Mouse (Mus musculus) MEL (cell line): ENCODE measurements around the gene Josd2.

Experiments
- BHLHE40 ChIP-seq: IDR thresholded peaks from 2 replicates; pipeline ENCODE4 v1.6.1; 2012; ENCODE audit warnings: low read depth, mild to moderate bottlenecking, inconsistent platforms, low read length, improper control_type of control experiment, borderline replicate concordance
- CTCF ChIP-seq, 3 experiments: IDR thresholded peaks in 2 of 3; conservative IDR thresholded peaks in 1 of 3; 2 replicates each; pipeline ENCODE4 v1.5.1; 2011 to 2012; ENCODE audit warnings: low read length in 3 of 3, low read depth in 2 of 3, mild to moderate bottlenecking in 2 of 3, improper control_type of control experiment in 1 of 3, inconsistent platforms in 1 of 3, mixed read lengths in 1 of 3, moderate library complexity in 1 of 3; ENCODE audit not compliant: control insufficient read depth in 1 of 3, insufficient read depth in 1 of 3, poor library complexity in 1 of 3, severe bottlenecking in 1 of 3
- GATA1 ChIP-seq: IDR thresholded peaks from 2 replicates; pipeline ENCODE4 v1.6.1; 2011; ENCODE audit warnings: low read depth, low read length, improper control_type of control experiment
- POLR2A ChIP-seq, 2 experiments: IDR thresholded peaks; 2 replicates each; pipeline ENCODE4 v1.6.1; 2011 to 2012; ENCODE audit warnings: low read length in 2 of 2, mild to moderate bottlenecking in 2 of 2, control low read depth in 1 of 2, improper control_type of control experiment in 1 of 2, low read depth in 1 of 2, moderate library complexity in 1 of 2; ENCODE audit not compliant: control insufficient read depth in 1 of 2, insufficient read depth in 1 of 2, poor library complexity in 1 of 2

DNA sequence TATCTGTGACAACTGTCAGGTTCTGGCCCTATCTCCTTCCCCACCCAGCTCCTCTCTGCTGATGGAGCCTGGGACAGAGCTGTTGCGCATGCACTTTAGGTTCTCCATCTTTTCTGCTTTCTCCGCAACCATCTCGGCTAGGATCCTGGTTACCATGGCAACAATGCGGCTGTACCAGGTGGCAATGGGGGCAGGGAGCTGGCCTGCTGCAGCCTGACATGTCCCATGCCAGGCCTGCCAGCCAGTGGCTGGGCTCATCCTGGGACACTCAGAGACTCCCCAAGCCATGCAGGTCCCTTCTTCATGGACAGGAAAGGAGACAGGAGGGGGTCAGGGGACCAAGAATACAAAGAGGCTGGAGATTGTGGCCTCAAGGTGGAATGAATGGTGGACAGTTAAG, 3.3 kb upstream of the Josd2 start:
- TF ChIP-seq BHLHE40 (no peak), CTCF (IDR thresholded peaks at IDR 0.05 in 2 of 3, conservative IDR thresholded peaks at IDR 0.05 in 1 of 3; ENCODE audit: control insufficient read depth in 1 of 3, insufficient read depth in 1 of 3, low read depth in 2 of 3, low read length in 3 of 3, poor library complexity in 1 of 3, severe bottlenecking in 1 of 3) (no peak), POLR2A (IDR thresholded peaks at IDR 0.05; ENCODE audit: control insufficient read depth in 1 of 2, insufficient read depth in 1 of 2, low read depth in 1 of 2, low read length in 2 of 2, poor library complexity in 1 of 2) (no peak), GATA1 (no peak)
